Mouse (Mus musculus): ENCODE data around the gene Arhgap32.
"Not testable (repeated sequence)": the region's sequence is repeated elsewhere in the genome, so short reads cannot be mapped to it uniquely, and the experiment has no call there.

The Arhgap32 gene

GRCm38 (mm10) chr9:32115786-32116185, at the start of gene Arhgap32:
Gene Arhgap32, plus strand, starts transcription at chr9:32116136.
- no peak for DNase-seq (ENCODE audit: low spot score)

GRCm38 (mm10) chr9:32072778-32073177, 43.2 kb upstream of the Arhgap32 start:
- no peak for DNase-seq (ENCODE audit: low spot score)

DNA sequence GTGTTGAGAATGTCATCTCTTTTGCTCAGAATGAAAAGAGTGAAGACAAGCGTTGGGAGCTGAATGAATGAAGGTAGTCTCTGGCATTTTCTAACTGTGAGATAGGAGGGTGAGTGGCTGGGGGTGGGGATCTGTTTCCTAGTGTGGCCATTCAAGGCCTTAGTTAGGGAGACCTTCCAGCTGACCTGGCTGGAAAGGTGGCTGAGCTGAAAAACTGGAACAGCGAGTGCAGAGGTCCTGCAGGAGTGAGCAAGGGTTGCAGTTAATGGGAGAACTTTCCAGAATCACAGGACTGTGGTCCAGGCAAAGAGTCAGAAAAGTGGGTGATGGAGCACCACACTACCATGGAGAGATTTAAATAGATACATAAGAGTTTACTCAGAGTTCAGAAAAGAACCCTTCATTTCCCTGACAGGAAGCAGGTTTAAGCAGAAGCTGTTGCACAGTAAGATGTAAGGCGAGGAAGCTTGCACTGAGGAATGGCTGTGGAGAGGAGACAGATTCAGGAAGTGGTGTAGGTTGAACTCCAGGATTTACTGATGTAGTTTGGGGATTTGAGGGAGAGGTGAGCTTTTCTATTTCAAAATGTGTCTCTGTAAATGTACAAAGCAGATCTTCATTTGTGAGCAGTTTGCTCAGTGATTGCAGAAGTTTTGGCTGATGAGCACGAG, 27.7 kb upstream of the Arhgap32 start:
- DNase-seq (ENCODE audit: low spot score), result no peak

GRCm38 (mm10) chr9:32088882-32089281, 27.1 kb upstream of the Arhgap32 start:
- DNase-seq (ENCODE audit: low spot score), result no peak

DNA sequence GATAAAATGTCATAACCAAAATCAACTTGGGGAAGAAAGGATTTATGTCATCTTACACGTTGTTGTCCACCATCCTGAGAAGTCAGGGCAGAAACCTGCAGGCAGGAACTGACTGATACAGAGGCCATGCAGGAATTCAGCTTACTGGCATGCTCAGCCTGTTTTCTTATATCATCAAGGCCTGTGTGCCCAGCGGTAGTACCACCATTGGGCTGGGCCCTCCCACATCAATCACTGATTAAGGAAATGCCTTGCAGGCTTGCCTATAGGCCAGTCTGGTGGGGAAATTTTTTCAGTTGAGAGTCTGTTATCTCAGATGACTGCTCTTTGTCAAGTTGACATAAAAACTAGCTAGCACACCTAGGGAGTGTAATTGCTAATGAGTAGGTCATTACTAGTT, 22.5 kb upstream of the Arhgap32 start:
- DNase-seq (ENCODE audit: low spot score), result no peak

DNA sequence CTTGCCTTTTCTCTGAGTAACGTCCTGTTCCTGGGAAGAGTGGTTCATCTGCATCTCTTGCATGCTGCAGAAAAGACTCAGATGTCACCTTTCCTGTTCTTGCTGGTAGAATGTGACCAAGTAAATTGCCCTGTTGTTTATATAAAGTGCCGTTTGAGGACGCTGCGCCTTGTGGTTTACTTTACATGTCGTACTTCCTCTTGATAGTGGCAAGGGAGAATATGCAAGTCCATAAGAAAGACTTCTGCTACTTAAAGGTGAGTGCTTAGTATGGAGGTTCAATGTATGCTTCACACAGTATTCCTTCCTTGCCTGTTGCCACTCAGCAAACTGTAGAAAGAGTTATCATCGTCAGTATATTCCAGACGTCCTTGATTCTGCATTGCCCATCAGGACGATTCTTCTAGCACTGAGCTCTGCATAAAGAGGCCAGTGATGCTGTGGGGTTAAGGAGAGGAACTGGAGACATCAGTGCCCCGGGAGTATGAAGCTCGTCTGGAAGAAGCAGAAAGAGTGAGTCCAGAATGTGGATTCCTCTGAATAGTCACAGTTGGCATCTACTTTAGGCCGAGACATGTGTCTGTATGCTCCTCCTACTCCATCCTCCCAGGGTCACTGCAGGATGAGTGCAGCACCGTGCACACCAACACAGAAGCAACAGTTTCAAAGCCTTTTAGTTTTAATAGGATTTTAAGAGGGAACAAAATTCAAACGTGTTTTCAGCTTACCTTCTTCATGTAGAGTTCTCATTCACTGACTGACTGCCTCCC, 21.4 kb upstream of the Arhgap32 start:
- no peak for DNase-seq (ENCODE audit: low spot score)

- DNase-seq (ENCODE audit: low spot score), result no peak
Observed at GRCm38 (mm10) chr9:32095511-32095910, 20.4 kb upstream of the Arhgap32 start.

DNA sequence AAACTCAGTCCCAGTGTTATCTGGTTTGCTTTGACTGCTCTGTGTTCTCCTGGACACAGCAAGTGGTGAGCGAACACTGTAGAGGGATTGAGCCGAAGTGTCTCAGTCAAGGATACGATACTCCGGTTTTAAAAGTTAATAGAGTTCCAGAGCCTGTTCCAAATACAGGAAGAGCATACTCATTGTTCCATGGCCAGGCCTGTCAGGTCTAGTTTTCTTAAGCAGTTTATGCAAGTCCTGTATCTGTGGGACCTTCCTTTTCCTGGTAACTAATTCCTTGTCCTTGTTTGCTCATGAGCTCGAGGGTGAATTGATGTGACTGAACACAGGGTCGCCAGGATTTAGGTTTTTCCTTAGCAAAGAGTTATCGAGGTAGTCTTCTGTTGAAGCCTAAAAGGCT, 19.4 kb upstream of the Arhgap32 start:
- DNase-seq (ENCODE audit: low spot score), result no peak

- no peak for DNase-seq (ENCODE audit: low spot score)
Observed at GRCm38 (mm10) chr9:32097123-32097522, 18.8 kb upstream of the Arhgap32 start.

- no peak for DNase-seq (ENCODE audit: low spot score)
Observed at GRCm38 (mm10) chr9:32098425-32099155, 17.3 kb upstream of the Arhgap32 start.

- DNase-seq (ENCODE audit: low spot score), result no peak
Observed at GRCm38 (mm10) chr9:32100561-32100960, 15.4 kb upstream of the Arhgap32 start.

DNA sequence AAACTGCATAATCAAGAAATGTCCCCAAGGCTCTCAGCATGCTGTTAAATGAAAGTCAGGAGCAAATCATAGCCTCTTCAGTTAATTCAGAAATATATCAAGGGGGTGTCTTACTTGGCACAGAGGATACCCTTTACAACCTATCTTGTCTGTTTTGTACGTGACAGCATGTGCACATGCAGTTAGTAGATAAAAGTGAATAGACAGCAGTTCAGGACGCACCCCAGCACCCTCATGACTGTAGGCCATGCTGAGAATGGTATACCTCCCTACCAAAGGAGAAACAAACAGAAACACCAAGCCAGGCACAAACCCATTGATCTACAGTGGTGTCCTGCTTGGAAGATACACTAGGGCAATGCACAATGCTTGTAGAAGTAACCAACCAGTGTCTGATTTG, 14.4 kb upstream of the Arhgap32 start:
- no peak for DNase-seq (ENCODE audit: low spot score)

- DNase-seq (ENCODE audit: low spot score), result no peak
Observed at GRCm38 (mm10) chr9:32104670-32105069, 11.3 kb upstream of the Arhgap32 start.

GRCm38 (mm10) chr9:32110376-32110775, 5.6 kb upstream of the Arhgap32 start:
- no peak for DNase-seq (ENCODE audit: low spot score)

DNA sequence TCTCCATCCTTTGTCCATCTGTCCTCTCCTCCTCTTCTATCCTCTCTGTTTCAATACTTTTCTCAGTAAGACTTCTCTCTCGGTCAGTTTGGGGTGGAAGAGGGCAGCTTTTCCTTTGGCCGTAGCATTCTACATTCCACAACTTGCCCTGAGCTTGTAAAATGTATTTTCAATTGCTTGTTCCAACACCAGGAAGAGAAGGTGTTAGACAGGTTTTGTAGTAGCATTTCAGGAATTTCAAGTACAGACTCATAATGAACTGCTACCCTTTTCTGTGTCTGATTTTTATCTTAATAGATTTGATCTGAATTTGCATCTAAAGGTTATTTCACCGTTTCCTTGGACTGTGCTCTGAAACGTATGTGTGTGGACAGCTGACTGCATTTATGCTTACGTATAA, 336 bp downstream of the Arhgap32 start:
- DNase-seq (ENCODE audit: low spot score), result no peak

DNA sequence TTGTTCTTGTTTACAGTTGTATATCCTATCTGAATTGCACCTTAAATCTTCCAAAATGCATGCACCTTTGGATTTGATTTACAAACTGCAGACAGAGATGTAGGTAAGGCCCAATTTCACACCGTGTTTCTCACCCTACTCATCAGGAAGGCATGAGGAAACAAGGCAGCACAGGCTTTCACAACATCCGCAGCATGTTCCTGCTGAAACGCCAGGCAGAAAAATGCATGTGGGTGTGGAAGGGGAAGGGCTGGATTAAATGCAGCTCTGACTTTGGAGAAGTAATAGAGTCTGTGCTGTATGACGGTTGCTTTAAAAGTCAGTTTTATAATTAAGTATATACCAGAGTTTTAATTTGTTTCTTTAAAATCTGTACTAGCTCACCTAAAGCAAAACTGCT, 1.9 kb downstream of the Arhgap32 start:
- peak; percentile 38 for DNase-seq (ENCODE audit: low spot score)

GRCm38 (mm10) chr9:32118433-32118832, 2.5 kb downstream of the Arhgap32 start:
- DNase-seq (ENCODE audit: low spot score), result no peak

- no peak for DNase-seq (ENCODE audit: low spot score)
Observed at GRCm38 (mm10) chr9:32119586-32119985, 3.6 kb downstream of the Arhgap32 start.

GRCm38 (mm10) chr9:32120162-32120561, 4.2 kb downstream of the Arhgap32 start:
- no peak for DNase-seq (ENCODE audit: low spot score)

- not testable (repeated sequence) for DNase-seq (ENCODE audit: low spot score)
Observed at GRCm38 (mm10) chr9:32121271-32121670, 5.3 kb downstream of the Arhgap32 start.

GRCm38 (mm10) chr9:32136195-32136594, 20.3 kb downstream of the Arhgap32 start:
- no peak for DNase-seq (ENCODE audit: low spot score)

- DNase-seq (ENCODE audit: low spot score), result no peak
Observed at GRCm38 (mm10) chr9:32136680-32137295, 20.9 kb downstream of the Arhgap32 start.
